9 mouse cellular contexts compared by ENCODE assay signal in the genomic region with DNA sequence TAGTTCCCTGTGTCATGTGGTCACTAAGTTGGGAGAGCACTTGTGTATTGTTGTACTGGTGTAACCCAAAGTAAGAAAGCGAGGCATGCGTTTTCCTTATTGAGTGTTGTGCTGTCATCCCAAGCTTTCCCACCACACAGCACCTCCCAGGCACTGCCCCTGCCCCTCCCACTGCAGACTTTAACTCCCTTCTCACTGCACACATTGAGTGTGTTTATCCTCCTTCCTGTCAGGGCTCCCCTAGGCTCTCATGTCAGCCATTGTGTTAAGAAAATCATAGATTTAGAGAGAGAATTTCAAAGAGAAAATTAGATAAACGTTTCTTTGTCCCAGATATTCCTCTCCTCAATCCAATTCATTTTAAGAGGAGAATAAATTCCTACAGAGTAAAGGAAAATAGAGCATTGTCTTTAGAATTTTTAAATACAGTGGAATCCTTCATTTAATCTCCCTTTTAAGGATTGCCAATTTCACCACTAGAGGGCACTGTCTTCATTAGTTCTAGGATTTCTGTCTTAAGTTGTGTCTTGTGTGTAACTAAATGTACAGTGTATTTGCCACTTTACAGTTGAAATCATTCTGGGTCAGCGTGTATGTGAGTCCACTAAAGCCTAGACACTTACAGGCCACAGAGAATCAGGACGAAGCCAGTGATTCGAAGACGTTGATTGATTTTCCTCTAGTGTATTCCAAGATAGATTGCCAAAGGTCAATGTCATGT. TPM values are rescaled to one million over a fixed set of nuclear protein-coding genes. Genes with fewer than 3 reads are reported as not detected.
DNase-seq lines count a peak whose midpoint lies in the region; ATAC-seq and TF ChIP-seq lines count a peak whose summit lies in the region.
"Had no signal": no experiment of that assay in that cellular context is flagged by ENCODE, and none has a peak within 500 bp of the region (broad histone marks: within the 10 kb centered on the region; RNA-seq: fewer than 3 reads in every experiment).

No protein-coding gene starts in this region.

- H3K27ac ChIP-seq in gastrocnemius, adult 2 months: no peak overlapping the region
- H3K27ac ChIP-seq in neural tube, embryonic 15.5 days (replicated peaks): no peak overlapping the region
- H3K27ac ChIP-seq: hindbrain, embryonic 15.5 days had no signal

- DNase-seq in gastrocnemius, adult 2 months: no peak
- no peak for DNase-seq in gastrocnemius, postnatal 4 days (ENCODE audit: low spot score in 2 of 2)
- DNase-seq in neural tube, embryonic 10.5 days (ENCODE audit: extremely low spot score, low spot score): peak; percentile 26
- DNase-seq in embryo, embryonic 10.5 days (ENCODE audit: low spot score): peak; percentile 87
- peak; percentile 84 for DNase-seq in lung, postnatal 36 days
- DNase-seq in right cerebral cortex, postnatal 4 days: no peak
- no peak for DNase-seq in urinary bladder, postnatal 14 days (ENCODE audit: low spot score)

- H3K9ac ChIP-seq in neural tube, embryonic 15.5 days (replicated peaks): no peak overlapping the region
- H3K9ac ChIP-seq: hindbrain, embryonic 15.5 days had no signal

- no peaks in the 10 kb centered on the region for H3K36me3 ChIP-seq in neural tube, embryonic 15.5 days
- H3K36me3 ChIP-seq: hindbrain, embryonic 15.5 days had no signal

- 51% methylated on average over 7 of the region's 7 CpGs for WGBS in neural tube, embryonic 15.5 days

- no peak for ATAC-seq in neural tube, embryonic 15.5 days (ENCODE audit: low FRiP score)

- H3K4me2 ChIP-seq in neural tube, embryonic 15.5 days: no peak overlapping the region
- H3K4me2 ChIP-seq: hindbrain, embryonic 15.5 days had no signal

- H3K9me3 ChIP-seq in neural tube, embryonic 15.5 days (replicated peaks): no peaks in the 10 kb centered on the region
- H3K9me3 ChIP-seq: hindbrain, embryonic 15.5 days had no signal

- intact Hi-C loops in gastrocnemius, adult 2 months (cut with DNase I): loop anchor here (1.0 to 2.0 kb wide), 2 partner anchors 45 to 138 kb away; no protein-coding TSS in a partner anchor

- H3K4me1 ChIP-seq in neural tube, embryonic 15.5 days: no peaks in the 10 kb centered on the region
- H3K4me1 ChIP-seq: hindbrain, embryonic 15.5 days had no signal

- H3K4me3 ChIP-seq in gastrocnemius, adult 2 months: no peak overlapping the region
- H3K4me3 ChIP-seq in neural tube, embryonic 15.5 days (replicated peaks): no peak overlapping the region
- H3K4me3 ChIP-seq: hindbrain, embryonic 15.5 days had no signal

- no peaks in the 10 kb centered on the region for H3K27me3 ChIP-seq in neural tube, embryonic 15.5 days (replicated peaks)
- H3K27me3 ChIP-seq: hindbrain, embryonic 15.5 days had no signal

- peak; percentile 82 for TF ChIP-seq CTCF in gastrocnemius, adult 2 months (IDR thresholded peaks at IDR 0.05)

RNA-seq across cellular contexts. Expression of a gene that starts 16.7 kb away (rescaled TPM):
- total RNA-seq in gastrocnemius, adult 2 months (2021): under 1 TPM; 0.66 to 0.73 TPM
- 1 to 10 TPM; 2.5 to 4.1 TPM for total RNA-seq in gastrocnemius, postnatal 4 days (2021)
- 5.0 and 6.6 TPM in 2 replicates for polyA plus RNA-seq in neural tube, embryonic 15.5 days (2015; fragmentation: Nextera tagmentation; extraction: Ambion mirVana)

RNA-seq across cellular contexts. Expression of a gene that starts 20.0 kb away (rescaled TPM):
- 1 to 10 TPM in 1 of 2 experiments, under 1 TPM in 1; 0.89 to 1.1 TPM for total RNA-seq in gastrocnemius, adult 2 months (2021)
- under 1 TPM in 1 of 2 experiments, not detected in 1; 0.69 TPM for total RNA-seq in gastrocnemius, postnatal 4 days (2021)
- polyA plus RNA-seq in neural tube, embryonic 15.5 days (2015; fragmentation: Nextera tagmentation; extraction: Ambion mirVana): 4.3 and 5.9 TPM in 2 replicates

RNA-seq across cellular contexts. Expression of a gene that starts 26.2 kb away (rescaled TPM):
- total RNA-seq in gastrocnemius, adult 2 months (2021): 10 to 100 TPM in 1 of 2 experiments, 1 to 10 TPM in 1; 5.6 to 14.3 TPM
- 1 to 10 TPM; 5.5 to 6.6 TPM for total RNA-seq in gastrocnemius, postnatal 4 days (2021)
- 24.1 and 31.0 TPM in 2 replicates for polyA plus RNA-seq in neural tube, embryonic 15.5 days (2015; fragmentation: Nextera tagmentation; extraction: Ambion mirVana)

RNA-seq across cellular contexts. Expression of a gene that starts 40.2 kb away (rescaled TPM):
- total RNA-seq in gastrocnemius, adult 2 months (2021): 10 to 100 TPM; 40.1 to 49.3 TPM
- total RNA-seq in gastrocnemius, postnatal 4 days (2021): 10 to 100 TPM; 59.8 to 66.3 TPM
- polyA plus RNA-seq in neural tube, embryonic 15.5 days (2015; fragmentation: Nextera tagmentation; extraction: Ambion mirVana): 120 and 123 TPM in 2 replicates

Comparison
In these comparisons a context has a peak if more than half of its experiments do, and no peak if none do; other contexts are left out.
1. DNase-seq: peak in neural tube, embryonic 10.5 days (single experiment), embryo, embryonic 10.5 days (single experiment) and lung, postnatal 36 days (single experiment); none in gastrocnemius, adult 2 months (single experiment), gastrocnemius, postnatal 4 days (0 of 2), right cerebral cortex, postnatal 4 days (single experiment) and urinary bladder, postnatal 14 days (single experiment).